Mouse (Mus musculus) CH12.LX (cell line): Measurements from ENCODE around the gene Arl8a. TPM values are rescaled to one million over a fixed set of nuclear protein-coding genes. Genes with fewer than 3 reads are reported as not detected.

Experiments used
- DNase-seq: peaks from one replicate; pipeline ENCODE4 v3.0.0-alpha.2; 2013; ENCODE audit errors: extremely low read depth
- H3K27ac ChIP-seq: 2 replicates; pipeline ENCODE4 v1.5.1; 2012; ENCODE audit warnings: low read depth, mild to moderate bottlenecking, control low read depth, moderate library complexity; ENCODE audit not compliant: insufficient read depth
- H3K27me3 ChIP-seq: replicated peaks from 2 replicates; pipeline ENCODE3; 2012; ENCODE audit warnings: inconsistent platforms
- H3K36me3 ChIP-seq, 2 experiments: replicated peaks in 1 of 2; 2 replicates each; pipeline versions ENCODE3 to v1.6.1; 2012; ENCODE audit warnings: inconsistent platforms in 1 of 2, low read length in 1 of 2, mild to moderate bottlenecking in 1 of 2, mixed read lengths in 1 of 2, moderate library complexity in 1 of 2; ENCODE audit not compliant: control insufficient read depth in 1 of 2, insufficient read depth in 1 of 2
- H3K4me1 ChIP-seq, 2 experiments: 2 replicates each; pipeline ENCODE4 v1.6.1; 2012; ENCODE audit warnings: inconsistent platforms in 1 of 2, moderate library complexity in 1 of 2; ENCODE audit not compliant: insufficient read depth in 2 of 2, control insufficient read depth in 1 of 2
- H3K4me2 ChIP-seq: 2 replicates; pipeline ENCODE4 v1.6.1; 2012; ENCODE audit warnings: low read depth, mild to moderate bottlenecking, control low read depth; ENCODE audit not compliant: poor library complexity, insufficient read depth, severe bottlenecking
- H3K4me3 ChIP-seq, 3 experiments: fragments of 150-350 bp in 1 of 3; sonication (generic) in 1 of 3; replicated peaks in 1 of 3; 2 replicates each; pipeline versions ENCODE3 to v1.5.1; 2011 to 2012; ENCODE audit warnings: low read depth in 2 of 3, low read length in 2 of 3, mild to moderate bottlenecking in 2 of 3, moderate library complexity in 2 of 3, control low read depth in 1 of 3, improper control_type of control experiment in 1 of 3, inconsistent platforms in 1 of 3, mixed read lengths in 1 of 3; ENCODE audit not compliant: poor library complexity in 1 of 3
- H3K79me2 ChIP-seq: replicated peaks from 2 replicates; pipeline ENCODE4 v1.6.1; 2012; ENCODE audit warnings: mild to moderate bottlenecking, moderate library complexity; ENCODE audit not compliant: control insufficient read depth, poor library complexity, insufficient read depth, severe bottlenecking; ENCODE audit errors: extremely low read depth
- H3K9ac ChIP-seq: 2 replicates; pipeline ENCODE4 v1.6.1; 2012; ENCODE audit warnings: low read depth, mild to moderate bottlenecking, control low read depth, moderate library complexity; ENCODE audit not compliant: insufficient read depth
- H3K9me3 ChIP-seq: replicated peaks from 2 replicates; pipeline ENCODE3; 2012; ENCODE audit warnings: low read length, inconsistent platforms, mixed read lengths
- CTCF ChIP-seq, 2 experiments: IDR thresholded peaks in 1 of 2; conservative IDR thresholded peaks in 1 of 2; 2 replicates each; pipeline ENCODE4 v1.5.1; 2011 to 2012; ENCODE audit warnings: low read depth in 2 of 2, low read length in 2 of 2, improper control_type of control experiment in 1 of 2, inconsistent platforms in 1 of 2, mild to moderate bottlenecking in 1 of 2, moderate library complexity in 1 of 2
- E2F4 ChIP-seq: IDR thresholded peaks from 2 replicates; pipeline ENCODE4 v1.6.1; 2011; ENCODE audit warnings: low read depth, low read length, improper control_type of control experiment; ENCODE audit not compliant: insufficient replicate concordance
- ELF1 ChIP-seq: IDR thresholded peaks from 2 replicates; pipeline ENCODE4 v1.6.1; 2014; ENCODE audit warnings: low read depth, mild to moderate bottlenecking, inconsistent platforms, low read length, improper control_type of control experiment
- EP300 ChIP-seq: IDR thresholded peaks from 2 replicates; pipeline ENCODE4 v1.6.1; 2011; ENCODE audit warnings: low read length, improper control_type of control experiment
- GABPA ChIP-seq: IDR thresholded peaks from 2 replicates; pipeline ENCODE4 v1.6.1; 2012; ENCODE audit warnings: low read depth, low read length, improper control_type of control experiment, inconsistent platforms; ENCODE audit not compliant: insufficient replicate concordance
- HCFC1 ChIP-seq: IDR thresholded peaks from 2 replicates; pipeline ENCODE4 v1.6.1; 2012; ENCODE audit warnings: low read depth, mild to moderate bottlenecking, inconsistent platforms, low read length, improper control_type of control experiment
- IRF4 ChIP-seq: IDR thresholded peaks from 2 replicates; pipeline ENCODE4 v1.6.1; 2014; ENCODE audit warnings: low read depth, mild to moderate bottlenecking, inconsistent platforms, low read length, improper control_type of control experiment
- JUN ChIP-seq: IDR thresholded peaks from 2 replicates; pipeline ENCODE4 v1.6.1; 2011; ENCODE audit warnings: low read depth, mild to moderate bottlenecking, low read length, improper control_type of control experiment, moderate library complexity; ENCODE audit not compliant: insufficient read depth
- JUND ChIP-seq: conservative IDR thresholded peaks from 2 replicates; pipeline ENCODE4 v1.6.1; 2011; ENCODE audit warnings: low read depth, low read length, improper control_type of control experiment
- MAFK ChIP-seq: IDR thresholded peaks from 2 replicates; pipeline ENCODE4 v1.6.1; 2011; ENCODE audit warnings: low read length, improper control_type of control experiment; ENCODE audit not compliant: insufficient replicate concordance
- MAX ChIP-seq: IDR thresholded peaks from 2 replicates; pipeline ENCODE4 v1.6.1; 2011; ENCODE audit warnings: low read length, improper control_type of control experiment
- MEF2A ChIP-seq: IDR thresholded peaks from 2 replicates; pipeline ENCODE4 v1.6.1; 2014; ENCODE audit warnings: low read depth, mild to moderate bottlenecking, inconsistent platforms, low read length, improper control_type of control experiment, borderline replicate concordance
- MYC ChIP-seq: IDR thresholded peaks from 2 replicates; pipeline ENCODE4 v1.6.1; 2011; ENCODE audit warnings: low read depth, mild to moderate bottlenecking, improper control_type of control experiment, low read length
- NRF1 ChIP-seq: IDR thresholded peaks from 2 replicates; pipeline ENCODE4 v1.6.1; 2014; ENCODE audit warnings: low read depth, mild to moderate bottlenecking, inconsistent platforms, low read length, improper control_type of control experiment, moderate library complexity
- POLR2A ChIP-seq: IDR thresholded peaks from 2 replicates; pipeline ENCODE4 v1.6.1; 2011; ENCODE audit warnings: low read depth, mild to moderate bottlenecking, improper control_type of control experiment, low read length
- RAD21 ChIP-seq: IDR thresholded peaks from 2 replicates; pipeline ENCODE4 v1.6.1; 2011; ENCODE audit warnings: low read depth, mild to moderate bottlenecking, low read length, improper control_type of control experiment, moderate library complexity
- SIN3A ChIP-seq: IDR thresholded peaks from 2 replicates; pipeline ENCODE4 v1.6.1; 2012; ENCODE audit warnings: low read length, improper control_type of control experiment, inconsistent platforms
- SMC3 ChIP-seq: IDR thresholded peaks from 2 replicates; pipeline ENCODE4 v1.6.1; 2011; ENCODE audit warnings: low read depth, low read length, improper control_type of control experiment
- TBP ChIP-seq: conservative IDR thresholded peaks from 2 replicates; pipeline ENCODE4 v1.6.1; 2011; ENCODE audit warnings: low read depth, low read length, improper control_type of control experiment
- USF2 ChIP-seq: conservative IDR thresholded peaks from 2 replicates; pipeline ENCODE4 v1.6.1; 2011; ENCODE audit warnings: low read depth, low read length, improper control_type of control experiment
- ZC3H11A ChIP-seq: IDR thresholded peaks from 2 replicates; pipeline ENCODE4 v1.6.1; 2012; ENCODE audit warnings: low read depth, mild to moderate bottlenecking, inconsistent platforms, low read length, improper control_type of control experiment
- ZMIZ1 ChIP-seq: IDR thresholded peaks from 2 replicates; pipeline ENCODE4 v1.6.1; 2012; ENCODE audit warnings: low read depth, mild to moderate bottlenecking, inconsistent platforms, low read length, improper control_type of control experiment
- ZNF384 ChIP-seq: IDR thresholded peaks from 2 replicates; pipeline ENCODE4 v1.6.1; 2012; ENCODE audit warnings: low read depth, low read length, improper control_type of control experiment, inconsistent platforms
- dilution Hi-C: fragments of 300-500 bp; cut with MboI; formaldehyde crosslinking; loops from 2 replicates; pipeline ENCODE4 v1.14.3; 2020; ENCODE audit warnings: low sequenced_read_pairs; ENCODE audit not compliant: extremely low pct_unique_long_range_greater_than_20kb, extremely low pct_ligation_motif_present
- in situ Hi-C: fragments of 300-500 bp; cut with MboI; formaldehyde crosslinking; loops from 3 replicates; pipeline ENCODE4 v1.14.3; 2019; ENCODE audit warnings: low sequenced_read_pairs, low pct_ligation_motif_present, low pct_unique_long_range_greater_than_20kb, mixed read lengths
- polyA plus RNA-seq: library from polyadenylated mRNA; unstranded; fragments of >175 nt; gene quantifications from 2 replicates; pipeline ENCODE4 v1.2.1, GENCODE M21; 2012; ENCODE audit warnings: low read depth; ENCODE audit not compliant: insufficient read length
- total RNA-seq, 2 experiments: library from RNA; depleted of rRNA; stranded (reverse); fragments of 300-350 nt in 1 of 2; fragments of >200 nt in 1 of 2; gene quantifications; 2 replicates each; pipeline ENCODE4 v1.2.3; 2012 to 2014

Gene Arl8a
- total and polyA plus RNA-seq, 3 experiments = 4.2 to 52.7 (median 10.9) TPM

DNA sequence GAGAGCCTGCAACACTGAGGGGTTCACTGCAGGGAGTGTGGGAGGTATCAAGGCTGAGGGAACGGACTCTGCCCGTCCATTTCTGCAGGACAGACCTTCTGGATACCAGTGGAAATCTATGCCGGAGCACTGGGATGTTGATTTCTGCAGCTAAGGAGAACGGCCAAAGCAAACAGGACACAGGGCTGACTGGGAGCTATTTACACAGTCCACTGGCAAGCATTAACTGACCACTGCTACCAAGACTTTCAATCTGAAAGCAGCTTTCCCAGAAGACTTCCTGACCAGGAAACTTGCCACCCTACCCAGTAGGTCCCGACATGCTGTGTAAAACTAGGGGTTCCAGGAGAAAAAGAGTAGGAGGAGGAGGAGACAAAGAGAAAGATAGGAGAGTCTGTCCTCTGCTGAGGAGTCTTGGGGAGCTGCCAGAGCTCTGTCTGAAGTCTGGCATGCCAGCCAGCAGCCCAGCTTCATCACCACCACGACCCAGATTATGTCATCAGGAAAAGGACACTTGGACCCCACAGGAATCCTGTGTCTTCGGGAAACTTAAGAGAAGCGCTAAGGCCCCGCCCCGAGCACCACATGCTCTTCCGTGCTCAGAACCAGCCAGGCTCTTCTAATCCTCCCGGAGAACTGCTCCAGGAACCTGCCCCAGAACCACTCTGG is 23.1 kb downstream of the Arl8a start:
- TF ChIP-seq USF2 (no peak), E2F4 (no peak), MYC (no peak), NRF1 (no peak), MEF2A (no peak), EP300 (no peak), MAFK (no peak), ZMIZ1 (no peak), POLR2A (no peak), MAX (no peak), ZC3H11A (no peak), JUND (no peak), GABPA (no peak), ZNF384 (no peak), ELF1 (no peak), JUN (no peak), RAD21 (no peak)
- TF ChIP-seq, all 38 proteins: peak for 0
- Histone ChIP-seq H3K9ac (no peak overlapping the region), H3K4me2 (no peak overlapping the region; the same call in 1 of the 2 replicates), H3K4me1 (peaks cover 5 to 17% of the 10 kb centered on the region in 2 experiments), H3K27ac (no peak overlapping the region), H3K9me3 (no peaks in the 10 kb centered on the region), H3K79me2 (no peaks in the 10 kb centered on the region), H3K4me3 (no peak overlapping the region), H3K27me3 (no peaks in the 10 kb centered on the region), H3K36me3 (no peaks in the 10 kb centered on the region)
- in situ Hi-C loops = loop anchor here (5.0 to 25.0 kb wide), 3 partner anchors 88 to 493 kb away; partner anchors contain the start of gene Elf3
- dilution Hi-C loops = no loop called here
- no peak for DNase-seq

DNA sequence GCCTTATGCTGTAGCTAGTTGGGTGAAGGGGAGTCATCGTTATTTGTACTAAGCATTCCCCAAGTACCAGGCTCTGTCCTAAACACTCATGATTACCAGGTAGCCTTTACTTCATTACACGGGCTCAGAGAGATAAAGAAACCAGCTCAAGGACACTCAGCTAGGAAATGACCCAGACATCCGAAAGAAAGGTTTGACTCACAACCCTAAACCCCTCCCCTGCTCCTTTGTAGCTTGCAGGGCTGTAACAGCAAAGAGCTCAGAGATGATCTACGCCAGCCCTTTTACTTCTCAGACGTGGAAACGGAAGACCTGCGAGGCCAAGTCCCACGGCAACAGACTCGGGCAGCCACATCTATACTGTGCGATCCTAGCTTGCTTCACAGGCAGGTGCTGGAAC is 23.7 kb downstream of the Arl8a start:
- no peak overlapping the region for H3K27ac ChIP-seq
- H3K79me2 ChIP-seq = no peaks in the 10 kb centered on the region
- no peak overlapping the region for H3K4me3 ChIP-seq
- DNase-seq = no peak
- H3K9me3 ChIP-seq = no peaks in the 10 kb centered on the region
- TF ChIP-seq IRF4 = peak; percentile 90
- TF ChIP-seq CTCF (conservative IDR thresholded peaks at IDR 0.05 in 1 of 2, IDR thresholded peaks at IDR 0.05 in 1 of 2; ENCODE audit: low read depth in 2 of 2, low read length in 2 of 2) = no peak
- no peak for TF ChIP-seq SMC3
- no peak for TF ChIP-seq SIN3A
- TF ChIP-seq JUND = peak; percentile 63
- peak; percentile 66 for TF ChIP-seq EP300
- no peak for TF ChIP-seq HCFC1
- no peak for TF ChIP-seq TBP
- TF ChIP-seq MEF2A = peak; percentile 48; the same call in 1 of the 2 replicates
- no peak for TF ChIP-seq MAFK
- TF ChIP-seq, all 38 proteins: peak for 4
- Histone ChIP-seq H3K27me3 (no peaks in the 10 kb centered on the region), H3K4me1 (peaks cover 8 to 23% of the 10 kb centered on the region in 2 experiments), H3K36me3 (no peaks in the 10 kb centered on the region), H3K9ac (no peak overlapping the region), H3K4me2 (peak overlapping the region; percentile 9)
- in situ Hi-C loops (loop anchor here (5.0 to 25.0 kb wide), 3 partner anchors 87 to 492 kb away; partner anchors contain the start of gene Elf3), dilution Hi-C loops (no loop called here)
